Mouse (Mus musculus) liver, embryonic 14.5 days (tissue): Measurements from ENCODE around the gene Aldh1l1.

ENCODE experiments used
- CTCF ChIP-seq: IDR thresholded peaks from 2 replicates; pipeline ENCODE4 v1.5.1; 2016; ENCODE audit warnings: antibody characterized with exemption, low read depth, control low read depth
- EP300 ChIP-seq: IDR thresholded peaks from 2 replicates; pipeline ENCODE4 v1.6.1; 2016; ENCODE audit warnings: antibody characterized with exemption, low read depth

DNA sequence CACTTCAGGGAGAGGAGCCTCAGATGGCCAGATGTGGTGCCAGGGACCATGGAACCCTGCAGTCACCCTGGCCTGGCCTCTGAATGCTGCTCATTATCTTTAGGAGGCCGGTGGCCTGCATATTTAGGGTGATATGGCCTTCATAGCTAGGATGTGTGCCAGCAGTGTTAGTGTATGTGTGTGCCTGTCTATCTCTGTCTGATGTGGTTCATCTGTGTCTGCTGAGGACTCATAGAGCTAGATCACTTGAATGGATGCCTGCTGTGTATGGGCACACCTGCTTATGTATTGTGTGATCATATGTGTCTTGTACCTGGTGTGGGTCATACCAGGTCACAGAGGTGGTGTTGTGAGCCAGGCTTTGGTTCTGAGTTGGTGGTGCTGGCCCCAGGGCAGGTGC lies 18.0 kb upstream of the Aldh1l1 start:
- TF ChIP-seq CTCF (no peak), EP300 (no peak)
